Mouse (Mus musculus) adrenal gland (tissue): Measurements from ENCODE around the gene Adgre5.

Source experiments
- intact Hi-C: fragments of 180-260 bp; cut with DNase I; formaldehyde crosslinking; loops from one replicate; pipeline ENCODE4 v1.15.1; 2025

The Adgre5 gene

GRCm38 (mm10) chr8:83723447-83724083 lies 17.6 kb downstream of the Adgre5 start:
- intact Hi-C loops: loop anchor here (10.0 kb wide), 1 partner anchor 231 kb away; the partner anchor contains the start of genes Asf1b and Gm10644

- intact Hi-C loops: loop anchor here (10.0 kb wide), 1 partner anchor 232 kb away; the partner anchor contains the start of genes Asf1b and Gm10644
Observed at GRCm38 (mm10) chr8:83722631-83723030, 18.5 kb downstream of the Adgre5 start.

- intact Hi-C loops: loop anchor here (10.0 kb wide), 1 partner anchor 233 kb away; the partner anchor contains the start of genes Asf1b and Gm10644
Observed at GRCm38 (mm10) chr8:83721405-83722025, 19.6 kb downstream of the Adgre5 start.

GRCm38 (mm10) chr8:83719693-83720092 lies 21.4 kb downstream of the Adgre5 start:
- intact Hi-C loops: loop anchor here (10.0 kb wide), 1 partner anchor 235 kb away; the partner anchor contains the start of genes Asf1b and Gm10644

GRCm38 (mm10) chr8:83719048-83719447 lies 22.1 kb downstream of the Adgre5 start:
- intact Hi-C loops: no loop called here

GRCm38 (mm10) chr8:83716563-83716962 lies 24.6 kb downstream of the Adgre5 start:
- intact Hi-C loops: no loop called here

DNA sequence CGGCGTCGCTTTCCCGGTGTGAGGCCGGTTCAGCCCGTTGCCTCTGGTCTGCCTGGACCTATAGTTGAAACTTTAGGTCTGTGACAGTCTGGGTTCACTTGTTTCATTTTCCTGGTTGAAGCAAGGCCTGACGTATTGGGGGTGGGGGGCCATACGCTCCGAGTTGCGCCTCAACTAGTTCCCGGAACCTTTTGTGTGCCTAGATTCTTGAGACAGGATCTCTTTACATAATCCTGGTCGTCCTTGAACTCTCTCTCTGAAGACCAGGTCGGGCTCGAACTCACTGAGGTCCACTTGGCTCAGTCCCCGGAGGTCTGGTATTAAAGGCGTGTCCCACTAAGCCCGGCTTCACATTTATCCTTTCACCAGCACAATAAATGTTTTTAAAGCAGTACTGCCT lies 25.4 kb downstream of the Adgre5 start:
- intact Hi-C loops: no loop called here

DNA sequence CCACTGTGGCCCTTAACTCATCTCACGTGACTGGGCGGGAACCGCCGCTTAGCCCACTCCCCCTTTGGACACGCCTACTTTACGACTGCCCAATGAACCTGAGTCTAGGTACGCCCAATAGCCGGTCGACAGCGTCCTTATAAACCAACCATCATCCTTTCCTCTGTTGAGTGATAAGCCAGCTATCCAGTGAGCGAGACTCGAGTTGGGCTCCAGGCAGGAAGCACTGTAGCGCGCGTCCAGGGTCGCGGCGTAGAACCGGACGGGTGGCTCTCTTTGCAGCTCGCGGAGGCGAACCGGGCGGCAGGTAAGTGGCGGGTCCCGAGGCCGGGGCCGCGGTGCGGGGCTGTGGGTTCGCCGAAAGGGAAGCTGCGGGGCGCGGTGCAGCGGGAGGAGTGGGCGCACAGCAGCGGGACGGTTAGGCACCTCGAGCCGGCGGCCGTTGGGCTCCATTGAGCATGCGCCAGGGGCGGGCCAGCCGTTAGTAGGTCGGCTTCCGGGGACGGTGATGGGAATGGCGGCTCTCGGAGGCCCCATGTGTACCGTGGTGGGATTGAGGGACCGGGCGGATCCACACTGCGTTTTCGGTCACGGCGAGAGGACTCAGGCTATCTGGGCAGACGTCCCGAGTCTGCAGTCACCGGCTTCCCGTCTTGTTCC lies 26.0 kb downstream of the Adgre5 start, which contains the start of gene Ddx39:
Gene Ddx39 (plus strand): TSS at position 147 of the 660 bp plus-strand sequence.
- intact Hi-C loops: no loop called here

GRCm38 (mm10) chr8:83714676-83715030 lies 26.5 kb downstream of the Adgre5 start:
- intact Hi-C loops: no loop called here

DNA sequence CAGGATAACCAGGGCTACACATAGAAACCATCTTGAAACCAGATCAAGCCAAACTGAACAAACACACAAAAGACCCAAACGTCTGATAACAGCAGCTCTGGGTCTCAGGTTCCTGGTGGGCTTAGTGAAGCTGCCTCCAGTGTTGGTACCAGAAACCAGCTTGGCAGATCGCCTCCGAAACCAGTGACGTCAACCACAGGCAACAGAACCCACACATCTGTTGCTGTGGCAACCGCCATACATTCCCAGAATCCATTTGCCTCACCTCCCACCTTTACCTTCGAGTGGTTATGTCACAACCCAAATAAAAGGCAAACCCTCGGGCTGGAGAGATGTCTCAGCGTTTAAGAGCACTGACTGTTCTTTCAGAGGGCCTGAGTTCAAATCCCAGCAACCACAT lies 33.6 kb downstream of the Adgre5 start:
- intact Hi-C loops: no loop called here

GRCm38 (mm10) chr8:83706411-83706810 lies 34.7 kb downstream of the Adgre5 start:
- intact Hi-C loops: no loop called here

- intact Hi-C loops: no loop called here
Observed at GRCm38 (mm10) chr8:83703426-83703825, 37.7 kb downstream of the Adgre5 start.

GRCm38 (mm10) chr8:83700423-83701085 lies 40.6 kb downstream of the Adgre5 start:
- intact Hi-C loops: no loop called here

- intact Hi-C loops: loop anchor here (5.0 kb wide), 1 partner anchor 37 kb away; no protein-coding TSS in a partner anchor
Observed at GRCm38 (mm10) chr8:83699566-83699965, 41.6 kb downstream of the Adgre5 start.

DNA sequence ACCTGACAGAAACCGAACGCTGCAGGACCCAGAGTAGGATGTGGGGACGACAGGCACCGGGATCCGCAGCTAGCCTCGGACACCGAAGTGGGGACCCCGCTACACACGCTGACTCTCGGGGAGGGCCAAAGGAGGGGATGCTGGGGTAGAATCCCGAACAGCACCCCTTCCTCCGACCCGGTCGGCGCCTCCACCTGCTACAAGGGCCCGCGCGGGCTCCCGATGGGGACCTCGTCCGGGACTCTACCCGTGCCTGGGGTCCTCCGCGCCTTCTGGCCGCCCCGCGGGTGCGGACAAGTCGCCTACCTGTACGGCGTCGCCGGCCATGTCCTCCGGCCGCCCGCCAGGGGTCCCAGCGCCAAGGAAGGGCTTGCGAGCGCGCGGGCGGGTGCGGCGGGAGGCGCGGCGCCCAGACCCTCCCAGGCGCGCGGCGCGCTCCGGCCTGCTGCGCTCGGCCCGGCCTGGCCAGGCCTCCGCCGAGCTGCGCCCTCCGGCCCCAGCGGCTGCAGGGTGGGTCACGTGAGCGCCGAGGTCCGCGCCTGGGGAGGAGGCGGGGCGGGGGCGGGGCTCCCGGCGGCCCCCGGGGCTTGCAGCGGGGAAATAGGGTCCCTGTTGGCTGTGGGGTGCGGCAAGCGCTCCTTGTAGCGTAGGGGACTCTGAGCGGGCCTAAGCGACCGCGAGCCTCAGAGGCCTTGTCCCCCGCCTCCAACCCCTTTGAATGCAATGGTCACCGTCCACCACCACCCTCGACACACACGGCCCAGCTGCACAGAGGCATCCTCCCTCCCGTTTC lies 42.3 kb downstream of the Adgre5 start, which contains the start of gene Pkn1:
Gene Pkn1 (minus strand): TSS at position 519 of the 793 bp plus-strand sequence.
- intact Hi-C loops: loop anchor here (5.0 kb wide), 1 partner anchor 37 kb away; no protein-coding TSS in a partner anchor

DNA sequence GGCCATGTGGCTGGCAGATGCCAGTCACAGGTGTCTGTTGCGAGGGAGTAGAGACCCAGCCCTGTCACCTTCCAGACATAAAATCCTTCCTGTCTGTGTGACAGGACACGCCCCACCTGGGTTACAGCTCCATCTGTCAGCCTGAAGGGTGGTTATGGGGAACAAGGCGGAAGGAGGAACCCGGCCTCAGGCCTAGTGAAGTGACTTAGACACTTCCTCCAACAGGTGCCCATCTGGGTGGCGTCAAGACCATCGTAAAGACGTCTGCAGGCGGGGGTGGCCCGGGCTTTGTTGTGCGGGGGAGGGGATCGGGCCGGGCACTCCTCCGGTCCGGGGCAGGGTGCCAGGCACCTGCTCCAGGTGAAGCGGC lies 42.9 kb downstream of the Adgre5 start:
- intact Hi-C loops: loop anchor here (5.0 kb wide), 1 partner anchor 36 kb away; no protein-coding TSS in a partner anchor

GRCm38 (mm10) chr8:83697374-83698220 lies 43.5 kb downstream of the Adgre5 start:
- intact Hi-C loops: loop anchor here (5.0 kb wide), 1 partner anchor 35 kb away; no protein-coding TSS in a partner anchor

DNA sequence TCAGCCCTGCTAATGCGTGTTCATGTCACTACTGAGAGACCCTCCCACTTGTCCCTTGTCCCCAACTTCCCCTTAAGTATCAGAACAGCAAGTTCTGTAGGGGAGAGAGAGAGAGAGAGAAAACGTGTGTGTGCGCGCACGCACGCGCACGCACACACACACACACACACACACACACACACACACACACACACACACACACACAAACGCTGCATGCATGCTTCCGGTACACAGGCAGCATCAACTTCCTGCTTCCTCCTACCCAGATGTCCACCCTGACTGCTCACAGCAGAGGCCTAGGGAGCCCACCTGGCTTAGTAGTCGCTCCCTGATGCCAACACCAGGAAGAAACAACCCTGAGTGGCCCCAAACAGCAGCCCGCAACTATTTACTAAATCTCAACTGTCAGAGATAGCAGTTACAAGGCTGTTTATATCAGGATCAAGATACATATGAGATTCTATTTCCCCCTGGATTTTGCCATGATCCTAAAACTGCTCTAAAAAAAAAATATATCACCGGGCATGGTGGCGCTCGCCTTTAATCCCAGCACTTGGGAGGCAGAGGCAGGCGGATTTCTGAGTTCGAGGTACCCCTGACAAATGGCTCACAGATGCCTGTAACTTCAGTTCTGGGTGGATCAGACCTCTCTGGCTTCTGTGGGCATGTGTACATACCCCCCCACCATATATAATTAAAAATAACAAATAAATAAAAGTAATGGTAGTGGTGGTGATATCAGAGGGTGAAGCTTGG lies 45.6 kb downstream of the Adgre5 start:
- intact Hi-C loops: loop anchor here (5.0 kb wide), 1 partner anchor 33 kb away; no protein-coding TSS in a partner anchor
